Mouse (Mus musculus): ENCODE results near the gene Ankrd34b.

Gene Ankrd34b

DNA sequence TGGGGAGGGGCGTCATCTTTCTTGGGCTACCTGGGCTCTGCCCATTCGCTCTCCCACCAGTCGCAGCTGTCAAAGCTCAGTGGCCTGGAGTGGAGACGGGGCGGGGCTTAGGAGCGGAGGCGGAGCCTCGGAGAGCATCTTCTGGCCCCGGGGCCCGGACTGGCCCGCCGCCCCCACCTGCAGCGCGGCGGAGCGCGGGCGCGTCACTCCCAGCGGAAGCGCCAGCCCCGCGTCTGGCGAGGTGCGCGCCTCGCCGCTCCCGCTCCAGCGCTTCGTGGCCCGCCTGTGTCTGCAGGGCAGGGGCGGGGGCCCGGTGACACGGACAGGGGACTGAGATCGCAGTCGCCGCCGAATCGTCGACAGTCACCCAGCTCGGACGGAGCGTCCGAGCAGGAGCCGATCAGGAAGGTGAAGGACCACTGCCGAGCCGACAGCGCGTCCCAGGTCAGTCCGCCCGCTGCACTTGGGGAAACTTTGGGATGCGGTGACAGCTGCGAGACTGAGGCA lies at the start of gene Ankrd34b:
TSS of gene Ankrd34b (plus strand) at position 139 of the 507 bp plus-strand sequence.
- peak; percentile 34 to 53 for DNase-seq (ENCODE audit: low spot score in 2 of 2)

DNA sequence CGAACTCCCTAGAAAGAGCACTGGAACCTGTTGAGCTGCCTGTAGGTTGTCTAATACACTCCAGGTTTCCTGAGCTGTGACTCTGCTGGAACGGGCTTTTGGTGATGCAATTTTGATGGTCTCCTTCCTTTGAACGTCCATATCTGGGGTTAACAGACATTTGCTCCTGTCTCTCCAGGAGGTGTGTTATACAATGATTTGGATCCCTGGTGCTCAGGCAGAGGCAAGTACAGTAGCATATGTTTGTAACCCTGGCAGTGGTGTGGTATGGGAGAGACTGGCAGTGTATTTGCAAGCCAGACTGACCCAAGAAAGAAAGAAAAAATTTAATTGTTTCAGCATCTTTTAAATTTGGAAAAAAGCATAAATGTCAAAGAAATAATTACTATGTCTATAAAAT lies 38.3 kb upstream of the Ankrd34b start:
- DNase-seq (ENCODE audit: low spot score in 2 of 2), result no peak

DNA sequence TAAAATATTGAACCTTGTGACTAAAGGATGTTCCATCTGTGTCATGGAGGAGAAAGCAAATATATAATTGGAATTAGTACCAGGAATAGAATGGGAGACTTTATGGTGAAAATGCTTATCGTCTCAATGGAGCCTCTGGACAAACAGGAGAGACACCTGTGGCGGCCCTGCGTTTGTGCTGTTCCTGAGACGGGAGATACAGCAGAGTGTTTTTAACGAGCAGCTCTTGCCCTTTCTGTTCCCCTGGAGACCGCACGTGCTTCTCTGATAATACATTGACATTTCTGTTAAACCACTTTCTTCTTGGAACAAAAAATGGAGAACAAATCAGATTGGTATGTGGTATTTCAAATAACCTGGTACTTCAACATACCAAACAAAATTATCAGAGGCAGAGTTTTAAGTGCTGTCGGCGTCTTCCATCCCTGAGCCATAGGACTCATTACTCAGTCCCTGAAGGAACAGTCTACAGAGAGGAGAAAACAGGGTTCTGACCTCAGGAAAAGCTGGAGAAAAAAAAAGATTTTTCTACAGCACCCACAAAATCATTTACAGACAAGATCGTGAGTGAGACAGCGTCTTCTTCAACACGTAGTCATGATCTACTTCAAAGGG lies 32.5 kb upstream of the Ankrd34b start:
- no peak for DNase-seq (ENCODE audit: low spot score in 2 of 2)

DNA sequence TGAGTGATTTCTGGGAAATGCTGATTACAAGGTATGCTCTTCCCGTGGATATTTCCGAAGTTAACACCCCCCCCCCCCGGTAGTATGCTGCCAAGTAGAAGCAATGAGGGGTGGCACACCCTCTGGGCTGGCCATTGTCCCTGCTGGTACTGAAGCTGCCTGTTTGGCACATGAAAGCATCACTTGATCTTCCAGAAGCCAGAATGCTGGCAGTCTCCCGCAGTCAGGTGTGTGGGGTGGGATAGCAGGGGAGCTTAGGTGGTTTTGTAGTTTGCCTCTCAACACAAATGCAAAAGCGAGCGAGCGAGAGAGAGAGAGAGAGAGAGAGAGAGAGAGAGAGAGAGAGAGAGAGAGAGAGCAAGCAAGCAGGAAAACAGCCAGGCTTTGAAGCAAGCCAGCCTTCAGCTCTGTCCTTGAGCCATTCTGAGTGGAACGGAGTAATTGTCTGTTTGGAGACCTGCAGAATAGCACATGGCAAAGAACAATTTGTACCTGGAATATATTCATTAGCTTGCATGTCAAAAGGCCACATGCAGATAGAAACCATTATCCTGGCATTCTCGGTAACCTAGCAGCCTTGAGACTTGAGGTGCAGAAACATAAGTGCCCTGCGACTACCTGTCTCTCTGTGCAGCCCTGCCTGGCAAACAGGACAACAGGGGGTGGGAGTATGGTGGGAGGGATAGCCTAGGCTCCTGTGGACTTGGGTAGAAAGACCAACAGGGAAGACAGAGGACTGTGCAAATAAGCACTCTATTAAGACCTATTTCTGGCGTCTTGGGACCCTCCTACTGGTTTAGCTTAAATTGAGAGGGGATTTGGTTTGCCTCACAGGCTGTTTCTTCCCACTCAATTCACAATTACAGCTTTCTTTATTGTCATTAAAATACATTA lies 27.0 kb upstream of the Ankrd34b start:
- DNase-seq (ENCODE audit: low spot score in 2 of 2), result no peak

DNA sequence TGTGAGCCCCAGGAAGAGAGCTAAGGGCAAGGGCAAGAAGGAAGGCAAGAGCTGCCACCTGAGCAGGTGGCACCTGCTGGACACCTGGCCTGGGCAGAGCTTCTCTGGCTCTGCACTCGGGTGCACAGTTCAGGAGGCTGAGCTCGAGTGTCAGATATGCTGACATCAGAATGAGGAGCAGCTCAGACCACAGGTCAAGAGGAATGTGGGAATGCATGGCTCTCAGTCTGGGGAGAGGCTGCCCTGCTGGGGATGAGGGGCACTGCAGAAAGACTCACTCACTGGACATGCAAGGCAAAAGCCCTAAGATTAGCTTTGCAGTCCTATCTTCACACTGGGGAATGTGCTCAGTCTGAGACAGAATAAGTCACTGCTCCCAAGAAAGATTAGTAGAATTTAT lies 23.6 kb upstream of the Ankrd34b start:
- no peak for DNase-seq (ENCODE audit: low spot score in 2 of 2)

DNA sequence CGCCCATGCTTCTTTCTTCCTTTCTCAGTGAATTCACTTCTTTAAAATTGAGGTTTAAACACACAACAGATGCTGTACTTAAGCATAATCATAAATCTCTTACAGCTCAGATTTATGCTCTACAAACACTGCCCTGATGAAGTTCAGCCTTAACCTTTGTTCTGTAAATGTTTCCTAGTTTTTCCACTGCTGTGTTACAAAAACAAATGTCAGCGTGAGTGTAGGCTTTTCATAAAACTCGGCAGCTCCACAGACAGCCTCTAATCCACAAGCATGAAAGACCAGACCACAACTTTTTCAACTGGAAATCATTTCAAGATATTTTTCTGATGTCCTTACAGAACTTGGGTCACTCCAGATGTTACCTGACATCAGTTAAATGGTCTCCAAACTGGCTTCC lies 22.2 kb upstream of the Ankrd34b start:
- no peak for DNase-seq (ENCODE audit: low spot score in 2 of 2)

DNA sequence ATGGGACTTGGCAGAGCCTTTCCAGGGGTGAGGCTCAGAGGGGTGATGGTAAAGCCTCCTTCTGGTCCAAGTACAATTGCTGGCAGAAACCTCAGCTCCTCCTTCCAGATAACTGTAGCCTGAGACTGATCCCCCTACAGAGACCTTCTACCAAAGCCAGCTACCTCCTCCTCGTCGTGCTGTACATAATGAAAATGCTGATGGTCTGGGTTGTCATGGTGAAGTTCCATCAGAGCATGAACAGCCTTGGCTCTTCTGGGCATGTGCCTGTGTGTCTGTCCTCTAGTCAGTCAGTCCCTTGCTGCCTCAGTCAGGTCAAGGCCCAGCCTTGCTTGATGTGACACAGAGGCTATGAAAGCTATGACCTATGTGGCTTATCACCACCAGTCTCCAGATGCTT lies 15.2 kb upstream of the Ankrd34b start:
- DNase-seq (ENCODE audit: low spot score in 2 of 2), result no peak

DNA sequence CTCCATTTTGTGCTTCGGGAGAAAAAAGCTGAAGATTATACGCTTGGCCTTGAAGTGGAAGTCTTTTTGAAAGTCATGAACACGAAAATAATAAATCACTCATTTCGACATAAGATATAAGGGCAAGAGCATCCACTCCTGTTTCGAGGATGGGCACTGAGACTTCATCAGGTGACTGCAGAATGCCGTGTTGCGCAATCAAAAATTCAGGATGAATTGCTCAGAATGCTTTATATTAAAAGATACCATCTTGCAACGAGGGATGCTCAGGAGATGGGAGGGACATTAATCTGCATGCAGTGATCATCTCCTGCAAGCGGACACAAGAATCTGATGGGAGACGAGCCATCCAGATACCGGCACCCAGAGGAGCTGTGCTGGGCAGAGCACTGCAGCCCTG lies 6.1 kb upstream of the Ankrd34b start:
- DNase-seq (ENCODE audit: low spot score in 2 of 2), result no peak

DNA sequence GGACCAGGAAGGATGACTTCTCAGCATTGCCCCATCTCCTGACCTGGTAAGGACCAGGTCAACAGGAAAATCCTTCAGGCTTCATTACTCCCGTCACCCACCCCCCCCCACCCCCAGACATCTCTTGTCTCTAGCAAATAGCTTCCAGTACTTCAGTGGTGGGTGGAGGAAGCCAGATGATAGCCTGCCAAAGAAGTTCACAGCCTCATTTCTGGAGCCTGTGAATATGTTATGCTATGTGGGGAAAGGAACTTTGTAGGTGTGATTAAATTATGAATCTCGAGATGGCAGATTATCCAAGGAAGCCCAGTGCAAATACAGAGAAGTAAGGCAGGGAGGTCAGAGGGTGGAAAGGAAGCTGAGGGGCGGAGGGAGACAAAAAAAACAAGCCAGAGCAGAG lies 2.0 kb upstream of the Ankrd34b start:
- no peak for DNase-seq (ENCODE audit: low spot score in 2 of 2)

DNA sequence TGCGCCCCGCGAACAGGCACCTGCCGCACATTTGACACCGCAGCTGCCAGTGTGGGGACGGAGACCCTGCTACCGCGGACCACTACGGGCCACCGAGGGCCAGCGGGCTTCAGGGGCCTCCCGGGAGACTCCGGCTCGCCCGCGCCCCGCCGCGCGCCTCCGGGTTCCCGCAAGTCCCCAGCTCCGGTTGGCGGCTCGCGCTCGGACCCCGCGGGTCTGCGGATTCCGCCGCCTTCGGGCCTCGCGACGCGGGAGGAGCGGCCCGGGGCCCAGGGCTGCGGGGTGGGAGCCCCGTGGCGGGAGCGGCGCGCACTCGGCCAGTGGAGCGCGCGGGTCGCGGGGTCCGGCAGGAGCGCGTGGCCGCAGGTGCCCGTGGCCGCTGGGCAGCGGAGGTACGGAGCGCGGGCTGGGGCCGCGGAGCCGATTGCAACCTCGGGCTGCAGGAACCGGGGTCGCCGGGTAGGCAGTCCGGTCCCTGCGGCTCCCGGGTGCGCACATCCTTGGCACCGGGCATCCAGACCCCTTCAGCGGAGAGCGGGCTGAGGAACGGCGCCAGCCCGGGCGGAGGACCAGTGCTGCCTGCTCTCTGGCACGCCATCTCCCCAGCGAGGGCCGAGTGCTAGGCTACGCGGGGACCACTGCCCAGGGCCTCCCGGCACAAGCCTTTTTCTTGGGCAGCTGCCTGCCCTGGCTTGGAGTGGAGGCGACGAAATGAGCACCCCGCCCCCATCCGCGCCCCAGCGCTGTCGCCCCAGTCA lies 777 bp downstream of the Ankrd34b start:
- no peak for DNase-seq (ENCODE audit: low spot score in 2 of 2)

DNA sequence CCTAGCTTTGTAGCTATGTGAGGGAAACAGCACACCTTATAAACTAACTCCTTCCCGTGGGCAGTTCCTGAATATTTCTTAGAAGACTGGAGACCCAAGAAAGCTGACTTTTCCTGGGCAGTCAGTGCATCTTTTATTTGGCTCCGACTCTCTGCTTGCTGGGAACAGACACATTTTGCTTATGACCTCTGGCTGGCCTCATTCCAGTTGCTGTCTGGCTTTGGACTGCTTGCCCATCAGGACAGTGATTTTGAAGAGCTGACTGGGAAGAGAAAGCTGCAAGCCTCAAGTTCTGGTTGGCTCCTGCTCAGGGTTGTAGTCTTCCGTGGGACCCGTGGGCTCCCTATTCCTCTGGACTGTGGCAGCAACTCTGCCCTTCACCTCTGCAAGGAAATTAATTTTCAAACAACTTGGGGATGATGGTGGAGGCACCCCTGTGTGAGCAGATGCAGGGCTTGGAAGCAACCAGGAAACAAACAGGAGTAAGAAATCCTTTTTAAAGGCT lies 1.7 kb downstream of the Ankrd34b start:
- no peak for DNase-seq (ENCODE audit: low spot score in 2 of 2)

DNA sequence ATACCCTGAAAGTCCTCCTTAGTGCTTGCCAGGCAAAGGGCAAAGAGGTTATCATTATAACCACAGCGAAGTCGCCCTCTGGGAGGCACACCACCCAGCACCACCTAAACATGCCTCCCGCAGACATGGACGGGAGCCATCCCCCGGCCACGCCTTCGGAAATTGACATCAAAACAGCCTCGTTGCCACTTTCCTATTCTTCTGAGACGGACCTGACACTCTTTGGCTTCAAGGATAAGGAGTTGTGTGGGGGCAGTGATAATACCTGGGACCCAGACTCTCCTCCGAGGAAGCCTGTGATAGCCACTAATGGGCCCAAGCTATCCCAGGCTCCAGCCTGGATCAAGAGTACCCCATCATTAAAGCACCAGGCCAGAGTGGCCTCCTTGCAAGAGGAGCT lies 13.0 kb downstream of the Ankrd34b start:
- no peak for DNase-seq (ENCODE audit: low spot score in 2 of 2)

DNA sequence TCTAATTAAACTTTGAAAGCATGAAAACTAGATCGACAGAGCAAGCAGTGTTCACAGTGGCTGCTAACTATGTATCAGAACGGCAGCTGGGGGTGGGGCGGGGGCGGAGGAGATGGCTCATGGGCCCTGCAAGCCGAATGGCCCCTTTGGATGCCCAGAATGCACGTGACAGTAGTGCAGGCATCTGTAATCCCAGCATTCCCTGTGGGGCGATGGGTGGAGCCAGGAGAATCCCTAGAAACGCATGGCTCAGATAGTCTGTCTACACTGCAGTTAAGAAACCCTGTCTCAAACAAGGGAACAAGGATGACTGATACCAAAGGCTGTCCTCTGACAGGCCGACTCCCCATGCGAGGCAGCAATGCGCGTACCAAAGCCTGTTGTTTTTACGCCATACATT lies 14.6 kb downstream of the Ankrd34b start:
- DNase-seq (ENCODE audit: low spot score in 2 of 2), result no peak

DNA sequence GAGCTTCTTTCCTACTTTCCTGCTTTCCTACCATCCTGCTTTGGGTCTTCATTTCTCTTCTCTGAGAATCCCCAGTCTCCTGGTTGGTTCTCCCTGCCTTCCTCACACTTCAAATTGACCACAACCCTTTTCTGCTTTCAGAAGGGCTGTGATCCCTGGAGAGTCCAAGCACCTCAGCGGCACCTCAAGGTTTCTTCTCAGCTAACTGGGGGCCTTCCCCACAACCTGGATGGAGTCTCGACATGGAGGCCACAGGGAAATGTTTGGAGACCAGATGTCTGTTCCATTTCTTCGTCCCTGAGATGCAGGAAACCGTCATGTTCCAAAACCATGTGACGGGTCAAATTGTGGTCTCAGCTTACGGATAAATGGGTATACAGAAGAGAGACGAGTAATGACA lies 21.2 kb downstream of the Ankrd34b start:
- no peak for DNase-seq (ENCODE audit: low spot score in 2 of 2)

DNA sequence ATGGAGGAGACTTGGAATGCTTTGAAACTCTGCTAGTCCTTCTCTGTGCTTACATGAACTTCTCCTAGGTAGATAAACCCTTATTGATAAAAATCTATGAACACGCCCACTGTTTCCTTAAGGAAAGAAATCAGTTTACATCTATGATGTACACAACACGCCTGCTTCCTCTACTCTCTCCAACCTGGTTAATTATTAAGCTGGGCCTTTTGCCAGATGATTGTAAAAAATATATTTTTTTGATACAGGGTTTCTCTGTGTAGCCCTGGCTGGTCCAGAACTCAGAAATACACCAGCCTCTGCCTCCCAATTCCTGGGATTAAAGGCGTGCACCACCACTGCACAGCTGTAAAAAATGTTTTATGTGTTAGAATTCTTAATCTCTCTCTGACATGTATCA lies 39.0 kb downstream of the Ankrd34b start:
- no peak for DNase-seq (ENCODE audit: low spot score in 2 of 2)

DNA sequence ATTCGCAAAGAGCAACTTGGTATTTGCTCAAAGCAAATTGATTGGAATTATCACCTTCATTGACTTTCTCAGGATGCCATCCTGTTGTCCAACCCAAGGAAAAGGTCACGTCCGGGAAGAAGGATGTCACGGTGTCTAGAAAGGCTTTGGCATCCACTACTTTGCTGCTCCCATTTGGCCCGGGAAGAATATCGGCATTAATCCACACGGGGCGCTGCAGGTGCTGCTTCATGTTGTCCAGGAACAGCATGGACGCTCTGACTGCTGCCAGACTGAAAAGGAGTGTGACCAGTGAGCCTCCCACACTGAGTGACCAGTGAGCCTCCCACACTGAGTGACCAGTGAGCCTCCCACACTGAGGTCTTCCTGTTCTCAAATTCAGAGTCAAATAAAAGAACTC lies 42.2 kb downstream of the Ankrd34b start:
- no peak for DNase-seq (ENCODE audit: low spot score in 2 of 2)

DNA sequence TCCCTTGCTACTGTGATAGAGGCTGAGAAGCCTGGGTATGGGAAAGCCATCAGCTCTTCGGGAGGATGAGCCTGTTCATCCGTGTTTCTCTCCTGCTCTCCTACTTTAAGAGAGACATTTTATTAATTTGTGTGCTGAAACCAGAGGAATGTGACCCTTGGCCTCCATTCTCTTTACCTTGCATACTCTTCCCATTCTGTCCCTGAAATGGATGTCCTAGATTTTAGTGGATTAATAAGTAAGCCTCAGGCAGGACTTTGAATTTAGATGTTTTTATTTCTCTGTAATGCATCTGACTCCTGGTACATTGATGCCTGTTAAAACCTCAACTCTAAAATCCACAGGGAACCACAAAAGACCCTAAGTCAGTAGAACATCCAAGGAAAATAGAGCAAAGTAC lies 43.7 kb downstream of the Ankrd34b start:
- no peak for DNase-seq (ENCODE audit: low spot score in 2 of 2)

DNA sequence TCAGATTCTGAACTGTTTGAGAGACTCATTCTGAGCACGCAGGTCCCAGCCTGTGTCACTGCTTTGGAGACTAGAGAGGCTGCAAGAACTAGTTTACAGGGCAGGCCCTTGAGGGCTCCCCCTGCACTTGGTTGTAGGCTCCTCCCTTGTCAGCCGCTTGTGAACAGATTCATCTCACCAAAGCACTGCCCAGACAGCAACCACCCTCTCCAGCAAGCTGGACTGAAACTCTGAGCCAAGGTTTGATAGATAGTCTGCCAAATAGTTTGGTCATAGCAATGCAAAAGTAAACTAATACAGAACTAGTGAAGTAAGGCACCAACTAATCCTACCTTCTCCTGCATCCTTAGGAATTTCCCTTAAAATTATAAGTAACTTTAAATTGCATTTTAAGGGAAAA lies 44.5 kb downstream of the Ankrd34b start:
- no peak for DNase-seq (ENCODE audit: low spot score in 2 of 2)

DNA sequence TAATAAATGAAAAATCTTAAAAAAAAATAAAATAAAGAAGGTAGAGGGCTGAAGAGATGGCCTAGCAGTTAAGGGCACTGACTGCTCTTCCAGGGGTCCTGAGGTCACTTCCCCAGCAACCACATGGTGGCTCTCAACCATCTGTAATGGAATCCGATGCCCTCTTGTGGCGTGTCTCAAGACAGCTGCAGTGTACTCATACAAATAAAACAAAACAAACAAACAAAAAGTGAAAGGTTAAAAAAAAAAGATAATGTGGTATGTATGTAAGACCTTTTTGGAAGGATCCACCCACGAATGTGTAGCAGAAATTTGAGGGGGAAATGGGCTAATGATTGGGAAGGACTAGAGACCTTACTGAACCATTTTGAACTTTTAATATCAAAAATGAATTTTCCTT lies 57.7 kb downstream of the Ankrd34b start:
- DNase-seq (ENCODE audit: low spot score in 2 of 2), result peak; percentile 26 to 32

DNA sequence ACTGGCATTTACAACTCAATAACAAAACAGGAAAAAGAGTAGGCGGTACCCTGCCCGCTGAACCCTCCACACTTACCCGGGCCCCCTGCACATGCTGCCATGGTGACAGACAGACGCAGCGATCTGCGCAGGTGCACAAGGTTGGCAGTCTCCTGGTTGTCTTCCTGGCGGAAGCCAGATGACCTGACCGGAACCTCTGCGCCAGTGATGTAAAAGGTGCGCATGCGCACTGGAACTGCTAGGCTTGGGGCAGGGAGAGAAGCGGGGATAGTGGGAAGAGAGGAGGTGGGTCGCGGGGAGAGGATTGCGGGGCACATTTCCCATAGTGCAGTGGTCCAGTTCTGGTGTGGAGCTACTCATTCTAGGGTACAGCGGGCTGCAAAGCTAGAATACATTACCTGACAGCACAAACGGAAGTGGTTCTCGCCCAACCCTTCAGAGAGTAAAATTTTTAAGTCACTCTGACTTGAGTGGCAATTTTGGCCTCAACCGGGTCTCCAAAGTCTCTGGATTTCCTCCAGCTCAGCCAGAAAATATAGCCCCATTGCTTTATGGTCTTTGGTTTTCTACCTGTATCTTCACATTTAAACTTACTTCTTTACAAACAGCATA lies 58.3 kb downstream of the Ankrd34b start, which contains the start of gene Fam151b:
TSS of gene Fam151b (minus strand) at position 164 of the 612 bp plus-strand sequence.
- DNase-seq (ENCODE audit: low spot score in 2 of 2), result peak; percentile 87 to 91

DNA sequence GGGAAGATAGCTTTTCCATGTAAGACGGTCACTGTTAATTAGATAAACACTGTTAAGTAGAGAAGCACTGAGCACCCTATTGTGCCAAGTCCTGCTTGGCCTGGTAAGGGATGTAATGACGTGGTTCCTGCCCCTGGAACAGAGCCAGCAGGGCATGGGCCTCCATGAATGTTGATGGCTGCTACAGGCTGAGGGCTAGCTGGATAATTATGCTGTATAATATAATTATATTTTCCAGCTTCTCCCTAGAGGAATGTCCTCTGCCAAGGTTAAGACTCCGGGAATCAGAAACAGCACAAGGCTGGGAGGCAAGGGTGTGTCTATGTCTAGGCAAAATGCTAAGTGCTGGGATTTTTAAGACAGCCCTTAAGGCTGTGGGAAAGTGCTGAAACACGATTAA lies 65.1 kb downstream of the Ankrd34b start:
- DNase-seq (ENCODE audit: low spot score in 2 of 2), result no peak

Data from right cerebral cortex, postnatal 36 days (tissue).